Mouse (Mus musculus) inflammation-experienced regulatory T-cells, adult 16 weeks (primary cell): ENCODE data around the gene Slc7a3. TPM values are rescaled to one million over a fixed set of nuclear protein-coding genes. Genes with fewer than 3 reads are reported as not detected.

ENCODE experiments used
- polyA plus RNA-seq: library from polyadenylated mRNA; unstranded; fragments of 100-300 nt; shearing (Covaris generic); gene quantifications from one replicate; pipeline ENCODE4 v1.2.1, GENCODE M21; 2017

Slc7a3 gene
- 1.1 TPM for polyA plus RNA-seq

GRCm38 (mm10) chrX:101085920-101086319 is at the start of gene Slc7a3:
TSS of gene Slc7a3 (minus strand) at chrX:101086020.

GRCm38 (mm10) chrX:101059541-101059940 is 26.3 kb downstream of the Slc7a3 start, which contains the start of gene Tex11:
TSS of gene Tex11 (minus strand) at chrX:101059667.

Other genes with a start within 250 kb of the Slc7a3 start
- 0.12 TPM for gene Tex11, start 26.4 kb downstream of the Slc7a3 start, polyA plus RNA-seq
- gene Snx12, start 136.5 kb upstream of the Slc7a3 start, polyA plus RNA-seq = 60.7 TPM
- 2.0 TPM for gene Foxo4, start 168.5 kb upstream of the Slc7a3 start, polyA plus RNA-seq
- gene Gm614, start 178.0 kb upstream of the Slc7a3 start, polyA plus RNA-seq = 4.8 TPM
- 1,777 TPM for gene Il2rg, start 182.2 kb upstream of the Slc7a3 start, polyA plus RNA-seq
- gene Gm20489, start 183.0 kb upstream of the Slc7a3 start, polyA plus RNA-seq = not detected
- 99.2 TPM for gene Med12, start 188.0 kb upstream of the Slc7a3 start, polyA plus RNA-seq
- 0.07 TPM for gene Nlgn3, start 213.1 kb upstream of the Slc7a3 start, polyA plus RNA-seq